Mouse (Mus musculus) frontal cortex, postnatal 10 days (tissue): ENCODE data around the gene Ncf4.
A peak's percentile ranks its signal among the peaks of the same experiment; 100 is the strongest.
"Not testable (repeated sequence)": the region's sequence is repeated elsewhere in the genome, so short reads cannot be mapped to it uniquely, and the experiment has no call there.

Experiments
- DNase-seq, 2 experiments: peaks; one replicate each; pipeline ENCODE4 v3.0.0; 2022; ENCODE audit warnings: low spot score in 2 of 2, mixed read lengths in 1 of 2

The Ncf4 gene

GRCm38 (mm10) chr15:78248410-78248809, 3.8 kb downstream of the Ncf4 start:
- DNase-seq: no peak

DNA sequence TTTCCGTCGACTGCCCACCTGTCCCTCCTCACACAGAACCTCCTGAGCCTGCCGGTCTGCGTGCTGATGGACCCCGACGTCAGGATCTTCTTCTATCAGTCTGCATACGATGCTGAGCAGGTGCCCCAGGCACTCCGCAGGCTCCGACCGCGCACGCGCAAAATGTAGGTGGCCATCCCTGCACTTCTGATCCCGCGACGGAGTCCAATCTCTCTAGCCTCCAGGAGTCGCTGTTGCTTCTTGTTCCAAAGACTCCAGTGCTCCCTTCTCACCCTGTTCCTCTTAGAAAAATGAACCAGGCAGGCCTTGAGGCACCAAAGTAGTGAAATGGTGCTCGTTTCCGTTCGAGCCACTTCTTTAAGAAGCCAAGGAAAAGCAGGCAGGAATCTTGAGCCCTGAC, 10.2 kb downstream of the Ncf4 start:
- DNase-seq: peak in 1 of 2 experiments; percentile 49

- not testable (repeated sequence) for DNase-seq
Observed at GRCm38 (mm10) chr15:78256602-78257259, 12.1 kb downstream of the Ncf4 start.

- peak; percentile 33 to 58 for DNase-seq
Observed at GRCm38 (mm10) chr15:78257326-78258050, 12.9 kb downstream of the Ncf4 start.

DNA sequence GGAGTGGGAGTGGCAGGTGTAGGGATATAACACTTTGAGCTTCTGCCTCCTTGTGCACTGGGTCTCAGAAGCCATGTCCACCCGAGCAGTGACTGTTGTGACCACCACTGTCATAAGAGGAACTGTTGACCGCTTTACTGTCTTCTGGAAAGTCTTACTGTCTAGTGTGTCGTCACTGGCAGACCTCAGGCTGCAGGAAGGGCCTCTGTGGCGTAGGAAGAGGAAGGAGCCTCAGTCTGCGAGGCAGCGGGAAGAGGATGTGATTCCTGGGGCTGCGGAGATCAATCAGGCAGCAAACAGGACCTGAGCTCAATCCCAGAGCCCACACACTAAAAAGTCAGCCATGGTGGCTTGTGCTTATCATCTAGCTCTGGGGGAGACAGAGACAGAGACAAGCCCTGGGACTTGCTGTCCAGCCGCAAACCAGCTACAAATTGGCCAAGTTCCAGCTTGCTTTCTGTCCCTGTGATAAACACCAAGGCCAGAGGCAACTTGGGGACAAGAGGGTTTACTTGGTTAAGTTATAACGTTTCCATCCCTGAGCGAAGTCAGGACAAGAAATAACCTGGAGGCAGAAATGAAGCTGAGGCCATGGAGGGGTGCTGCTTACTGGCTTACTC, 13.8 kb downstream of the Ncf4 start:
- DNase-seq: no peak

DNA sequence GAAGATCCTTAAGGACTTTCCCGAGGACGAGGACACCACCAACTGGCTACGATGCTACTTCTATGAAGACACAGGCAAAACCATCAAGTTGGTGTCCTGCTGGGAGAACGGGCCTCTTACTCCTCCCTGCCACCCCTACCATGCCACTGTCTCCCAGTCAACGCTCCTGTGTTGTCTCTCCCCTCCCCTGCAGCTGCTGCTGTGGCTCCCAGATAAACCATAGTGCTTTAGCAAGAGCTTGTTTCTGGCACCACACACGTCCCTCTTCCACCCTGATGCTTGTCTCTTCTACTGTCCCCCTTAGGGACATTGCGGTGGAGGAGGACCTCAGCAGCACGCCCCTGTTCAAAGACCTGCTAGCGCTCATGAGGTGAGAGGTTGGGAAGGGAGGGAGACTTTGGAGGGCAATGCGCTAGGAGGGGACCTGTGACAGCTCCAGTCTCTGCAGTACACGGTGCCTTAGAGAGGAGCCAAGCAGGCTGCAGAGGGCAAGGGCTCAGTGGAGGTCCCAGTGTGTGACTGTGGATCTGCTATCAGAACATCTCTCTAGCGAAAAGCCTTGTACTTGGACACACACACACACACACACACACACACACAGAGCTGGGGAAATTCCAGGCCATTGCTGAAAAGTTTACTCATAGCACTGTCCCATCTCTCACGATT, 16.2 kb downstream of the Ncf4 start:
- DNase-seq: no peak

- no peak for DNase-seq
Observed at GRCm38 (mm10) chr15:78263286-78263685, 18.7 kb downstream of the Ncf4 start.

DNA sequence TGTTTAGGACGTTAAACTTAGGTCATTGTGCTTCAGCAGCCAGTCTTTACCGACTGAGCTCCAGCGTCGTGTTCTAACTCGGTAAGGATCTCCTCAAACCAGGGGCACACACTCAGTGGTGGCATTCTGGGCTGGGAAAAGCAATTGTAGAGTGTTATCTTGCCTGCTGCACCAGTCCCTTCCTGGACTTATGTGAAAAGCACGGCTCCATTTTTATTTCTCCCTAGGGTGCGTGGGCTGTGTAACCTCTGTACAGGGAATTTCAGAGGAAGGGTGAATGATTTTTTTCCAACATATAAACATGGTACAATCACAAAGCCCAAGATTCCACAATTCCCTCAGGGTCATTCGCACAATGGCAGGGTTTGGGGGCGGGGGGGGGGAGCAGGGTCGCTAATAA, 22.8 kb downstream of the Ncf4 start:
- no peak for DNase-seq

- no peak for DNase-seq
Observed at GRCm38 (mm10) chr15:78267865-78268264, 23.3 kb downstream of the Ncf4 start.

GRCm38 (mm10) chr15:78271208-78271607, 26.6 kb downstream of the Ncf4 start:
- DNase-seq: no peak

DNA sequence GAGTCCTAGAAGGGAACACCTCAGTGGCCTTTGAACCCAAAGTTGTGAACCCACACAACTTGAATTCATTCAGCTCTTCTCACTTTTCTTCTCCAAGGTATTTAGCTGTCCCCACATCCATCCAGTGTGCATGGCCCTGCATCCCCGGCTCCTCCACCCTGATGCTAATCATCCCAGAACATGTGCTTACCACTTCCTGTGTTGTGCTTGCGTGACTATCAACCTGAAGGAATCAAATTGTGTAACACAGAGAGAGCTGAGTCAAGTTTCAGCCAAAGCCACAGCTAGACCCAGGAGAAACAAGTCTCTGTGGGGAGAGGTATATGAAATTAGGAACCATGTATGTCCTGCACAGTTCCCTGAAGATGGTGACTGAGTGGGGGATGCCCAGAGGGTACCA, 33.7 kb downstream of the Ncf4 start:
- DNase-seq: no peak

- DNase-seq: no peak
Observed at GRCm38 (mm10) chr15:78287941-78288340, 43.3 kb downstream of the Ncf4 start.

GRCm38 (mm10) chr15:78289775-78290174, 45.2 kb downstream of the Ncf4 start:
- DNase-seq: not testable (repeated sequence)

DNA sequence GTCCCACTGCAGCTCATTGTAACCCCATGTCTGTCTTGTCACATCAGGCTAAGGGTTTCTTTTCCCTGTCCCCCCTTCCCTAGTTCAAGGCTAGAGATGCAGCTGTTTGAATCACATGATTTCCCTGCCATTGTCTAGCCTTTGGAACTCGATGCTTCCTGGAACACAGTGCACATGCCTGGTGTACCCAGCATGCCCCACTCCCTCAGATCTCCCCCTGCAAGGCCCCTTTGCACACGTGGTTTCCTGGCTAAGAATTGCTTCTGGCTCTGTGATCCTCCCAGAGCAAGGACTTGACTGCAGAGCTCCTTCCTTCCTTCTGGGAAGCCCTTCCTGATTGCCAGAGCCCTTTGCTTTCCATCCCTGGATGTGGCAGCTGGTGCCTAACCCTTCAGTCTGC, 48.6 kb downstream of the Ncf4 start:
- not testable (repeated sequence) for DNase-seq

DNA sequence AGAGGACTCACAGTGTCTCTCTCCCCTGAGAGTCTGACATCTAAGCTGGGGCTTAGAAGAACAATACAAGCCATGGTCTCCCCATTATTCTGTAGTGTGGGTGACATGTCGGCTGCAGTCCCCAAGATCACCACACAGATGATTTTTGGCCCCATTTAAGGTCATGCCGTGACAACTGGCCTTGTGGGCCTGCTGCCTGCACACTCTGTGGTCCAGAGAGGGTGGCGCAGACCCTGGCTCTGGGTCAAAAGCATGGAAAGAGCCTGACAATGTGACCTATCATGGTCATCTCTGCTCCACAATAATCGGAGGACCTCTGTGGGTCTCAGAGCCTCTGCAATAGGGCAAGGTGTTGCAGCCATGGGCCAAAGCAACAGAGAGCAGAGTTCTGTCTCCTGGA, 49.1 kb downstream of the Ncf4 start:
- DNase-seq: no peak

DNA sequence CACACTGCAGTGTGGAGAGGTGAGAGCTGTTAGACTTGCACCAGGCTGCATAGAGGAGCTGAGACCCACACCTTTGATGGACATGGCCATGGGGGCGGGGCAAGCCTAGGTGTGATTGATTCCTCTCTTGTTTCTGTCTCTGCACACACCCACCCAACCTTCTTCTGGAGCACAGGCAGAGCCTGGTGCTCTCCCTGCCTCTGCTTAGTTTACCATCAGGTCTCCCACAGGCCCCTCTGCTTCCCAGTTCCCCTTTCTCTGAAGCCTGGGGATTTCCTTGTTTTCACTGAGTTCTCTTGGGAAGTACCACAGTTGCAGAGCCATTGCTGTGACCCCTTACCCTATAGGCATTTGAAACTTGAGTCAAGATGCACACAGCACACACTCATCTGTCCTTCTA, 54.0 kb downstream of the Ncf4 start:
- DNase-seq: no peak

- no peak for DNase-seq
Observed at GRCm38 (mm10) chr15:78299641-78300040, 55.0 kb downstream of the Ncf4 start.

GRCm38 (mm10) chr15:78300773-78301172, 56.2 kb downstream of the Ncf4 start:
- DNase-seq: no peak

DNA sequence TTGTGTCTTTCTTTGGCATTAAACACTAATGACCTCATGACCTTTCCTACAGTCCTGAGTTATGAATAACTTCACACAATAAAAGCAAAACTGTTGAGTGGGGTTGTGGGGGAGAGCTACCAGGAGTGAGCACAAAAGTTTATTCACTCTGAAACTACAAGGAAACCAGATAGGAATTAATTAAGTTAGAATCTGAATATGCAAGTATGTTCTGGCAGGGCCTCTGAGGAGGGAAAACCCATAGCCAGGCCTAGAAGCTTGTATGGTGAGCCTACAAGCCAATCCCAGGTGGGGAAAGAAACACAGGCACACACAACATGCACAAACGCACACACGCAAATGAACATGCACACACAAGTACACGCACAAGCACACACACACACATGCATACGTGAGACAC, 58.1 kb downstream of the Ncf4 start:
- DNase-seq: no peak

DNA sequence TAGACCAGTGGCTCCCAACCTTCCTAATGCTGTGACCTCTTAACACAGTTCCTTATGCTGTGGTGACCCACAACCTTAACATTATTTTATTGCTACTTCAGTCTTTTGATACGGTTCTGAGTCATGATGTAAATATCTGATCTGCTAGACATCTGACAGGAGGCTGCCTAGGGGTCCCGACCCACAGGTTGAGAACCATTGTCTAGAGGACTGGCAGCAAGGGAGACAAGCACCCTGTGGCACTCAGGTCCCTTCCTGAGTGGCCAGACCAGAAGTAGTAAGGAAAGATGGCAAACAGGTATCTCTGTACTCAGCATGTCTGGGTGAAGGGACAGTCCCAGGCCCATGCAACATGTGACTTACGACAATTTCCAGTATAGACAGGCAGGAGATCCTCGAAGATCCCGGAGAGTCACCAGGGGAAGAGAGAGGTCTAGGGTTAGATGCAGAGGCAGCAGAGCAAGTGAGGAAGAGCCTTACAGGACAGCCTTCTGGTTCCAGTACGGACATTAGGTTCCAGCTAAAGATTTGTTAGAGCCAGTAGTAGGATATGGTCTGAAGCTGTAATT, 59.1 kb downstream of the Ncf4 start:
- no peak for DNase-seq

- DNase-seq: no peak
Observed at GRCm38 (mm10) chr15:78305341-78305933, 60.8 kb downstream of the Ncf4 start, which contains the start of gene Csf2rb2. Csf2rb2 (minus strand) TSS chr15:78305721.

GRCm38 (mm10) chr15:78309865-78310264, 65.3 kb downstream of the Ncf4 start:
- no peak for DNase-seq
